Mouse (Mus musculus) c-Kit-positive CD71-negative TER-119-negative erythroid progenitor cells, embryonic 14.5 days (primary cell): ENCODE measurements around the gene Pptc7.
"Not testable (repeated sequence)": the region's sequence is repeated elsewhere in the genome, so short reads cannot be mapped to it uniquely, and the experiment has no call there.

ENCODE experiments used
- DNase-seq: peaks from one replicate; pipeline ENCODE4 v3.0.0-alpha.2; 2013; ENCODE audit warnings: low read depth

Pptc7 gene

GRCm38 (mm10) chr5:122300071-122300518 lies 15.9 kb downstream of the Pptc7 start:
- no peak for DNase-seq

GRCm38 (mm10) chr5:122302810-122303745 lies 18.9 kb downstream of the Pptc7 start:
- DNase-seq = no peak

- DNase-seq = no peak
Observed at GRCm38 (mm10) chr5:122303937-122304336, 19.8 kb downstream of the Pptc7 start.

GRCm38 (mm10) chr5:122304541-122304940 lies 20.4 kb downstream of the Pptc7 start:
- no peak for DNase-seq

- no peak for DNase-seq
Observed at GRCm38 (mm10) chr5:122305472-122305871, 21.3 kb downstream of the Pptc7 start.

GRCm38 (mm10) chr5:122306536-122306935 lies 22.4 kb downstream of the Pptc7 start:
- no peak for DNase-seq

- no peak for DNase-seq
Observed at GRCm38 (mm10) chr5:122310699-122311098, 26.5 kb downstream of the Pptc7 start.

- no peak for DNase-seq
Observed at GRCm38 (mm10) chr5:122311692-122312091, 27.5 kb downstream of the Pptc7 start.

- no peak for DNase-seq
Observed at GRCm38 (mm10) chr5:122312346-122312745, 28.2 kb downstream of the Pptc7 start.

- no peak for DNase-seq
Observed at GRCm38 (mm10) chr5:122312942-122313684, 28.9 kb downstream of the Pptc7 start.

GRCm38 (mm10) chr5:122314966-122315667 lies 31.0 kb downstream of the Pptc7 start:
- no peak for DNase-seq

- DNase-seq = no peak
Observed at GRCm38 (mm10) chr5:122317329-122318045, 33.3 kb downstream of the Pptc7 start.

- peak; percentile 57 for DNase-seq
Observed at GRCm38 (mm10) chr5:122318100-122318499, 33.9 kb downstream of the Pptc7 start.

GRCm38 (mm10) chr5:122318976-122319375 lies 34.8 kb downstream of the Pptc7 start:
- DNase-seq = not testable (repeated sequence)

GRCm38 (mm10) chr5:122319474-122320204 lies 35.5 kb downstream of the Pptc7 start:
- DNase-seq = no peak

GRCm38 (mm10) chr5:122320205-122320781 lies 36.1 kb downstream of the Pptc7 start:
- DNase-seq = no peak

GRCm38 (mm10) chr5:122323523-122323922 lies 39.4 kb downstream of the Pptc7 start:
- DNase-seq = no peak

GRCm38 (mm10) chr5:122324608-122325431 lies 40.7 kb downstream of the Pptc7 start:
- DNase-seq = no peak

- DNase-seq = no peak
Observed at GRCm38 (mm10) chr5:122325477-122325876, 41.3 kb downstream of the Pptc7 start.

- DNase-seq = no peak
Observed at GRCm38 (mm10) chr5:122327283-122327682, 43.1 kb downstream of the Pptc7 start.
